Mouse (Mus musculus) spleen, postnatal 10 days (tissue): ENCODE data around the gene Cgas.
"Not testable (repeated sequence)": the region's sequence is repeated elsewhere in the genome, so short reads cannot be mapped to it uniquely, and the experiment has no call there.

ENCODE experiments used
- DNase-seq, 2 experiments: peaks; one replicate each; pipeline ENCODE4 v3.0.0; 2021 to 2022; ENCODE audit warnings: low spot score in 2 of 2

The Cgas gene

GRCm38 (mm10) chr9:78442579-78443392 lies at the start of gene Cgas:
TSS of gene Cgas (minus strand) at chr9:78443237.
- peak; percentile 35 to 63 for DNase-seq

GRCm38 (mm10) chr9:78492254-78492653 lies 49.2 kb upstream of the Cgas start:
- DNase-seq: no peak

DNA sequence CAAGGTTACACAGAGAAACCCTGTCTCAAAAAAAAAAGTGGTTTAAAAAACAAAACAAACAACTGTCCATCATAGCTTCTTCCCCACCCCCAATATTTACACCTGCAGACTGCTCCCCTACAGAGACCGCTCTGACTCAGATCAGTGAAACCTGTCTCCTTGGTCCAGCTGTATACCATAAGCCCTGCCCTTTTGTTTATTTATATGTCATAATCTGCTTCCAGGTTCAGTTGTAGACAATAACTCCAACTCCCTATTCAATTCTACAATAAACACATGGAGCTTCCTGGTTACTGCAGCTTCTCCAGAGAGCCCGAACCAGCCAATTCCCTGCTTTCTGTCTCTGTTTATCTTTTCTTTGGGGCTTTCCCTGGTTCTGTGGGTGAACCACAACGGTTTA lies 48.1 kb upstream of the Cgas start:
- DNase-seq: no peak

DNA sequence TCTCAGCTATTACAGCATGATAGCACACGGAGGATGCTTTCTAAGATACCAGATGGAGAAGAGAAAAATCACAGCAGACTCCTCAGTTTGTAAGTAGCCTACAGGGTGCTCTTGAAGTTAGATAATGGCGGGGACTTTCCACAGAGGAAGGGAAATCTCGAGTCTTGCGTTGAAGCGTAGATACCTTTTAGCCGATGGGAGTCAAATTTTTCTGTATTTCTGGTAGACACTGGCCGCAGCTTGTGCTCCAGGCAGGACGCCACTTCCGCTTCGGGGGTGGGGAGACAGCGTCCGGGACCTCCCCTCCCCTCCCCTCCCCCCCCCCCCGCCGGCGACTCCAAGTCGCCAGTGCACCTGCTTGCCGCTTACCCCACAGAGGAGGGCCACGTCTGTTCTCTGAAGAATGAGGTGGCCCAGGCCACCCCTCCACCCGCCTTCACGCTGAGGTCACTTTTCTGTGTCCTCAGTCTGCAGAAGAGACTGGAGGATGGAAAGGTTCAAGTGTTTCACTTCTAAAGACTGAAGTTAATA lies 45.9 kb upstream of the Cgas start, which contains the start of gene Eef1a1:
Gene Eef1a1, minus strand, starts transcription at position 262 of the 531 bp plus-strand sequence.
- DNase-seq: peak; percentile 16 to 65

DNA sequence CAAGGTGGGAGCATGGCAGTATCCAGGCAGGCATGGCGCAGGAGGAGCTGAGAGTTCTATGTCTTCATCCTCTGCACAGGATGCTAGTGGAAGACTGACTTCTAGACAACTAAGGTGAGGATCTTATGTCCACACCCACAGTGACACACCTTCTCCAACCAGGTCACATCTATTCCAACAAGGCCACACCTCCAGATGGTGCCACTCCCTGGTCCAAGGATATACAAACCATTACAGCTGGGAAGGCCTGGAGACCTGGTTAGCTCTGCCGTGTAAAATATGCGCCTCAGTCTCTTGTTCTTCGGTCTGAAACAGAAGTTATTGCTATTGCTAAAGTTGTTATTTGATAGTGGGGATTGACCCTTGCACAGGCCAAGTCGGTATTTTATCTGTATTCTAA lies 45.0 kb upstream of the Cgas start:
- not testable (repeated sequence) for DNase-seq

GRCm38 (mm10) chr9:78484660-78485059 lies 41.6 kb upstream of the Cgas start:
- DNase-seq: no peak

- DNase-seq: no peak
These were observed 39.3 kb upstream of the Cgas start for GRCm38 (mm10) chr9:78482386-78482785.

DNA sequence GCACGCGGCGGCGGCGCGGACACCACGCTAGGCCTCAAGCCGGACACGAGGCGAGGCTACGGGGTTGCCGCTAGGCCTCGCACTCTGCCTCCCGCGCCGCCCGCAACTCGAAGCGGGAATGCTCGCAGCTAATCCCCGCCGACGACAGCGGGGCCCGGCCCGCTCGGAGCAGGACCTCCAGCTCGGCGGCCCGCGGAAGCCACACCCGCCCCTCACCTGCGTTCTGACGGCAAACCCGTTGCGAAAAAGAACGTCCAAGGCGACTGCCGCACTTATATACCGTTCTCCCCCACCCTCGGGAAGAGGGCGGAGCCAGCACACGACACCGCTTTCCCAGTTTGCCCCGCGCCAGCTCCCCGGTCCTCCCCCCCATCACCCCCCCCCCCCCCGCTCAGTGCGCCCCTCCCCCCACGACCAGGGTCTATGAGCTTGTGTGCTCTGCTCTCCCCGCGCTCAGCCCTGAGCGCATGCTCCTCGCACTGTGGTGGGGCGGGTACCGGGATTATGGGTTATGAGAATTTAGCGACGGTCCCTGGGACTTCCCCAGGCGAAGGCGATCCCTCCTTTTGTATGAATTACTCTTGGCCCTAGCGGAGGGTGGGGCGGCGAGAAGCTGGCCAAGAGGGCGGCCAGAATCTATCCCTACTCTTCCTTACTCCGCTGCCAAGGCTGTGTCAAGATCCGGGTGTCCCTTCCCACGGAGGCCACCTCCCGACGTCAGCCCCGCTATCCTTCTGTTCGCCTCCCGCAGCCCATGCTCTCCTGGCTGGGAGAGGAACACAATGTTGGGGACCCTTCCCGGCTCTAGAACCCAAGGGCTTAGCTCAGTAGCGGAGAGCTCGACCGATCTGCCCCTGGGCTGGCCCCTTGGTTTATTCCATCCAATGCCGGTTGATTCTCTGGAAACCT lies 38.6 kb upstream of the Cgas start:
- DNase-seq: peak; percentile 93

GRCm38 (mm10) chr9:78480706-78481358 lies 37.8 kb upstream of the Cgas start:
- peak; percentile 77 to 85 for DNase-seq

GRCm38 (mm10) chr9:78480227-78480626 lies 37.2 kb upstream of the Cgas start:
- not testable (repeated sequence) for DNase-seq

- DNase-seq: not testable (repeated sequence)
These were observed 36.3 kb upstream of the Cgas start for GRCm38 (mm10) chr9:78479308-78479707.

DNA sequence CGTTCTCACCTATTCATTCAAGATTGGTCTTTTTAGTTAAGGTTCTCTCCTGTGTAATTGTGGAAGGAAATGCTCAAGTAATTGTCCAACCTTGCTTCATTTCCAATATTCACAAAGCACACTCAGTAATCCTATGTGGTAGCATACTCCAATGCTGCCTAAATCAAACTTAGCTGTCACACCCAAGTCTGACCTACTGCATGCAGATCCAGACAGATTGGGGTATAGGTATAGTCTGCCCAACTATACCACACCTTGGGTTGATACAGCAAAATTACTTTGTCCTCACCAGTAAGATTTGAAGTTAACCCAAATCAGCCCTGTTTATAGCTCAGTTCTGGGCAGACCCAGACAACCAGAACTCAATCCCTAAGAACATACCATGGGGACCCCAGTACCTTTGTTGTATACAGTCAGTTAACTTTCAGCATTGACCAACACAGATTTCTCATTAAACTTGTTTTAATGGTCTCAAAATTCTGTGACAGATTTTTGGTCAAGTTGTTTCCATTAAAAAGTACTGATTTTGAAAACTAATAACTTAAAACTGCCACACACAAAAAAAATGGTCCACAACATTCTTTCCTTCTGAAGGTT lies 35.1 kb upstream of the Cgas start:
- DNase-seq: not testable (repeated sequence)

GRCm38 (mm10) chr9:78477021-78477551 lies 34.0 kb upstream of the Cgas start:
- no peak for DNase-seq

- no peak for DNase-seq
These were observed 33.5 kb upstream of the Cgas start for GRCm38 (mm10) chr9:78476531-78477020.

DNA sequence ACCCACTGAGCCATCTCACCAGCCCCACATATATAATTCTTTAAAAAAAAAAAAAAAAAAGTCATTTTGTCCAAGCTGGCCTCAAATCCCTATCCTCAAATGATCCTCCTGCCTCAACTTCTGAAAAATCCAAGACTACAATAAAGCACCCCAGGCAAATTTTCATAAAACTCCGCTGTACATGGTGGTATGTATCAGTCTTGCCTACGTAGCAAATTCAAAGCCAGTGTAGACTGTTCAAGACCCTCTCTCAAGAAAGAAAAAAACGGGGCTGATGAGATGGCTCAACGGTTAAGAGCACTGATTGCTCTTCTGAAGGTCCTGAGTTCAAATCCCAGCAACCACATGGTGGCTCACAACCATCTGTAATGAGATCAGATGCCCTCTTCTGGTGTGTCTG lies 32.8 kb upstream of the Cgas start:
- DNase-seq: no peak

DNA sequence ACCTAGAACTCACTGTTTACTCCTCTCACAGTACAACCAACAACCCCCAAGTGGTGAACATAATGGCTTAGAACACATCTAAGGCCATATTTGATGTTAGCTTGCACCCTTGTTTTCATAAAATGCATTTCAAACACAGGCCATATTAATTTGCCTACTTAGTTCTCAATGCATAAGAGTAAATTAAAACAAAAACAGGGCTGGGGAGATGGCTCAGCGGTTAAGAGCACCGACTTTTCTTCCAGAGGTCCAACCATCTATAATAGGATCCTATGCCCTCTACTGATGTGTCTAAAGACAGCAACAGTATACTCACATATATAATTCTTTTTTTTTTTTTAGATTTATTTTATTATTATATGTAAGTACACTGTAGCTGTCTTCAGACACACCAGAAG lies 32.3 kb upstream of the Cgas start:
- DNase-seq: no peak

DNA sequence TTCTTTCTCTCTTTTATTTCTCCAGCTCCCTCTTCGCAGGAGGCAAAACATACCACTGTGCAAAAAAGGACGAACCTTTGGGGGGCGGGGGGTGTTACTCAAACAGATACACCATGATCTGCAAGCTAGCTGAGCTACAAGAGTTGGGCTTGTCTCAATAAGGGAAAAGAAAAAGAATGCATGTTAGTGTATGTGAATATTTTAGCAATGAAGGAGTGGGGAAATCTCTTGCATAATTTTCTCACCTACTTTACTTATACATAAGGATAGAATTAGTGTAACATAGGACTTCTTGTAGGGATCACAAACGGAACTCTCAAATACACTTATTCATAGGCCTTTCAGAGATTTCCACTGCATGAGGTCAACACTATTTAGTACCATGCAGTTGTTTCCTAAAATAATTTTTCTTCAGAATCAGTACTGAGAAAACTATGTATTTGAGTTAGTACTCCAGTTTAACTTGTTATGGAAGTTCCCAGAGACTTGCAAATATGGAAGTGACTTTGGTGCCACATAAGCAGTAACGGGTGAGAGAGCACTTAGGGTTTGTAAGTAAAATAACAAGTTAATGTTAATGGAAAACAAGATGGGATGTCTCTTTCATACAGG lies 31.8 kb upstream of the Cgas start:
- DNase-seq: no peak

DNA sequence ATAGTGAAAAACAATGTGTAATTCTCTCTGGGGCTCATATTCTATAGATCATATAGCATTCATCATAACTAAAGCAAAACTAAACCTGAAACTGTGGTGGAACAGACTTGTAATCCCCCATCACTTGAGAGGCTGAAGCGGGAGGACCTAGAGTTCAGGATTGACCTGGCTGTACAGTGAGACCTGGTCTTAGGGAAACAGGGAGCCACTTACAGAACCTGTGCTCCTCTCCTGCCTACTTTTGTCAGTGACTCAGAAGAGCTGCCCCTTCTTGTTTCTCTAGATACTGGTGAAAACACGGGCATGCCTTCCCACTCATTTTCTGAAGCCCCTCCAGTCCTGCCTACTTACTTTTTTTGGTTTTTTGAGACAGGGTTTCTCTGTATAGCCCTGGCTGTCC lies 31.2 kb upstream of the Cgas start:
- DNase-seq: no peak

DNA sequence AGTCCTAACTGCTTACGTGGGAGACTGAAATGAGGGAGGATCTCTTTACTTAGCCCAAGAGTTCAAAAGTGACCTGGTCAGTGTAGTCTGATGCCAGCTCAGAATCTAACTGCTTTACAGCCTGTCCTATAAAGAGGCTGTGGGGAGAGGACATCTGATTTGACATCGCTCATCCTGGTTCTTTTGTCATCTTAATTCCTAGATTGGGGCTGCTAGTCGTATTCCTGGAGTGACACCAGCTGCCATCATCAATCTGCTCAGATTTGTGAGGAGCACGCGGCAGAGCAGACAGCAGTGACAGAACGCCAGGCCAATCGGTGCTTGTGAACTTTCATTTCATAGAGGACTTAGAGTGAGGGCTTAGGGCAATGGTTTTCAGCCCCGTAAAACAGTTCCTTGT lies 30.6 kb upstream of the Cgas start:
- DNase-seq: no peak

- DNase-seq: no peak
These were observed 22.7 kb upstream of the Cgas start for GRCm38 (mm10) chr9:78465725-78466124.

GRCm38 (mm10) chr9:78463337-78463736 lies 20.3 kb upstream of the Cgas start:
- no peak for DNase-seq
